Mouse (Mus musculus): ENCODE data around the gene Apeh. TPM values are rescaled to one million over a fixed set of nuclear protein-coding genes. Genes with fewer than 3 reads are reported as not detected.
A peak's percentile ranks its signal among the peaks of the same experiment; 100 is the strongest.
"Not testable (repeated sequence)": the region's sequence is repeated elsewhere in the genome, so short reads cannot be mapped to it uniquely, and the experiment has no call there.

Apeh gene
- total and polyA plus RNA-seq, 3 experiments: 67.5 to 148 (median 119) TPM

DNA sequence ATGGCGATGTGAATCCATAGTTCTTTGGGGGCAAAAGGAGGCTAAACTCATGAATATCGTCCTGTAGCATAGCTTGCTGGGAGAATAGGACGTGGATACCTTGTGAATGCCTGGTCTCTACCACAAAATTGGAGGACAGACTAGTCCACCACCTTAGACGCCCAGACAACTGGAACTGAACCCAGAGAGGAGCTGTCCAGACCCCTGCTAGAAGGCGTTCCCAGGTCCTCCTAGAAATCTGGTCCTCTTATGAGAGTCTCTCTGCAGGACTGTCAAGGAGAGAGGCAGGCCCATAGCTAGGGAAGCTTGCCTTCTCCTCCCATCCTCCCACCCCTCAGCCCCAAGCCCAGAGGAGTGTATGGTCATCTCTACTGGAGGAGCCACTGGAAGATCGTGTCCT lies 43.7 kb upstream of the Apeh start:
- TF ChIP-seq CTCF (IDR thresholded peaks at IDR 0.05; ENCODE audit: low read depth, low read length) (no peak), POLR2AphosphoS5 (IDR thresholded peaks at IDR 0.05; ENCODE audit: insufficient replicate concordance, low read depth, low read length) (no peak), GATA2 (IDR thresholded peaks at IDR 0.05; ENCODE audit: borderline replicate concordance, low read depth, low read length) (no peak), TAL1 (conservative IDR thresholded peaks at IDR 0.05; ENCODE audit: low read depth, low read length) (no peak), GATA1 (IDR thresholded peaks at IDR 0.05; ENCODE audit: borderline replicate concordance, low read length) (no peak)
- Histone ChIP-seq H3K9me3 (replicated peaks) (no peaks in the 10 kb centered on the region; the same call in 1 of the 2 replicates), H3K4me3 (ENCODE audit: low read depth, low read length) (no peak overlapping the region), H3K4me1 (ENCODE audit: insufficient read depth, low read depth, low read length) (peaks cover 37% of the 10 kb centered on the region), H3K27me3 (ENCODE audit: insufficient read depth, low read length) (peaks cover 41% of the 10 kb centered on the region), H3K36me3 (replicated peaks) (no peaks in the 10 kb centered on the region)
- ATAC-seq (ENCODE audit: extremely low read depth, insufficient number of reproducible peaks, low FRiP score, poor library complexity, severe bottlenecking) (no peak), DNase-seq (ENCODE audit: low spot score) (no peak)

DNA sequence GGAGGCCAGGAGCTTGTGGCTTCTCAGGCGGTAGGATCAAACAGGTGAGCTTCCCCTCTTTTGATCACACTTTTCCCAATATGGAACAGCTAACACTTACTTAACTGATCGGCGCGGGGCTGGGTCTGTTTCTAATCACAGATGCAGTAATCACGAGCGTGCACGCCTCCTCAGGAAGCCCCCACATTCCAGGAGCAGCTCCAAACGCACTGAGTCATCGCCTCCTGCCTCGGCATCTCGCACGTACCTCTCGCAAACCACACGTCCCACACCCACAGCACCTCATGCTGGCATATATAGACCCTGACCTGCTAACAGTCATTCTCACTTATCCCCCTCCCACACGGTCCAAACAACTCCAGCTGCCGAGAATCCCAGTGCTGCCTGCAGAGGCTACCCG lies 43.1 kb upstream of the Apeh start:
- H3K4me3 ChIP-seq (ENCODE audit: low read depth, low read length): peak overlapping the region; percentile 46; the same call in 1 of the 2 replicates
- TF ChIP-seq POLR2AphosphoS5 (IDR thresholded peaks at IDR 0.05; ENCODE audit: insufficient replicate concordance, low read depth, low read length) (no peak), TAL1 (conservative IDR thresholded peaks at IDR 0.05; ENCODE audit: low read depth, low read length) (no peak), CTCF (IDR thresholded peaks at IDR 0.05; ENCODE audit: low read depth, low read length) (no peak), GATA2 (IDR thresholded peaks at IDR 0.05; ENCODE audit: borderline replicate concordance, low read depth, low read length) (no peak), GATA1 (IDR thresholded peaks at IDR 0.05; ENCODE audit: borderline replicate concordance, low read length) (no peak)
- ATAC-seq (ENCODE audit: extremely low read depth, insufficient number of reproducible peaks, low FRiP score, poor library complexity, severe bottlenecking) (no peak), DNase-seq (ENCODE audit: low spot score) (no peak)
- peaks cover 40% of the 10 kb centered on the region for H3K4me1 ChIP-seq (ENCODE audit: insufficient read depth, low read depth, low read length)
- H3K9me3 ChIP-seq (replicated peaks): no peaks in the 10 kb centered on the region
- H3K36me3 ChIP-seq (replicated peaks): no peaks in the 10 kb centered on the region
- H3K27me3 ChIP-seq (ENCODE audit: insufficient read depth, low read length): peaks cover 35% of the 10 kb centered on the region

DNA sequence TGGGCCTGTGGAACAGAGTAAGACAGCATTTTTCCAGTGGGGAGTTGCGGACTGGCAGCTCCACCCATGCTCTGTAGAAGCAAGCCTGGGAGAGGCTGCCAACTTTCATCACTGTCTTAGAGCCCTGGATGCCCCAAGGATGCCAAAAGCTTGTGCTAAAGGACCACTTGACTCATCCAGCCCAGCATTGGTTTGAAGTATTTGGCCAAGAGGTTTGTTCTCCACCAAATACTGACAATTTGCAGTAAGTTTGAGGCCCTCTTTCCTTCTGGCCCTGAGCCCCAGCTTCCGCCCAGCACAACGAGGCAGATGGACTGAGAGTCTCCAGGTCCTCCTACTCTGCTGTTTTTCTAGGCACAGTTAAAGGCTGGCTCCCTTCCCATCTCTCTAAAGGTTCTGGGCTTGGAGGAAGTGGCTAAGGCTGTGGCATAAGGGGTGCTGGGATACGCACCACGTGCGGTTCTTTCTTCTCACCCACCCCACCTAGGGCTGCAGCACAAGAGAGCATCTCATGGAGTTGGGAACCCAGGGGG lies 42.6 kb upstream of the Apeh start:
- DNase-seq (ENCODE audit: low spot score): no peak
- Histone ChIP-seq H3K4me1 (ENCODE audit: insufficient read depth, low read depth, low read length) (peaks cover 38% of the 10 kb centered on the region), H3K36me3 (replicated peaks) (no peaks in the 10 kb centered on the region), H3K9me3 (replicated peaks) (no peaks in the 10 kb centered on the region), H3K4me3 (ENCODE audit: low read depth, low read length) (peak overlapping the region; percentile 46; the same call in 1 of the 2 replicates), H3K27me3 (ENCODE audit: insufficient read depth, low read length) (peaks cover 32% of the 10 kb centered on the region)
- no peak for TF ChIP-seq CTCF (IDR thresholded peaks at IDR 0.05; ENCODE audit: low read depth, low read length)
- TF ChIP-seq POLR2AphosphoS5 (IDR thresholded peaks at IDR 0.05; ENCODE audit: insufficient replicate concordance, low read depth, low read length): no peak
- no peak for TF ChIP-seq GATA2 (IDR thresholded peaks at IDR 0.05; ENCODE audit: borderline replicate concordance, low read depth, low read length)
- no peak for TF ChIP-seq GATA1 (IDR thresholded peaks at IDR 0.05; ENCODE audit: borderline replicate concordance, low read length)
- TF ChIP-seq TAL1 (conservative IDR thresholded peaks at IDR 0.05; ENCODE audit: low read depth, low read length): no peak
- ATAC-seq (ENCODE audit: extremely low read depth, insufficient number of reproducible peaks, low FRiP score, poor library complexity, severe bottlenecking): no peak

DNA sequence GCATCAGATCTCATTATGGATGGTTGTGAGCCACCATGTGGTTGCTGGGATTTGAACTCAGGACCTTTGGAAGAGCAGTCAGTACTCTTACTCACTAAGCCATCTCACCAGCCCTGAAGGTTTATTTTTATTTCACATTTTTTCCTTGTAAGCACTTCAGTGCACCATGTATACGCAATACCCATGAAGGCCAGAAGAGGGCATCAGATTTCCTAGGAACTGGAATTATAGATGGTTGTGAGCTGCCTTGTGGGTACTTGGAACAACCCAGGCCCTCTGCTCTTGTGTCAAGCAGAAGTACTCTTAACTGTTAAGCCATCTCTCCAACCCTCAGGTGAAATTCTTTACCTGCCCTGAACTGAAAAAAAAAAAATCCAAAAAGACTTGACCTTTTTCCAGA lies 41.8 kb upstream of the Apeh start:
- ATAC-seq (ENCODE audit: extremely low read depth, insufficient number of reproducible peaks, low FRiP score, poor library complexity, severe bottlenecking): no peak

DNA sequence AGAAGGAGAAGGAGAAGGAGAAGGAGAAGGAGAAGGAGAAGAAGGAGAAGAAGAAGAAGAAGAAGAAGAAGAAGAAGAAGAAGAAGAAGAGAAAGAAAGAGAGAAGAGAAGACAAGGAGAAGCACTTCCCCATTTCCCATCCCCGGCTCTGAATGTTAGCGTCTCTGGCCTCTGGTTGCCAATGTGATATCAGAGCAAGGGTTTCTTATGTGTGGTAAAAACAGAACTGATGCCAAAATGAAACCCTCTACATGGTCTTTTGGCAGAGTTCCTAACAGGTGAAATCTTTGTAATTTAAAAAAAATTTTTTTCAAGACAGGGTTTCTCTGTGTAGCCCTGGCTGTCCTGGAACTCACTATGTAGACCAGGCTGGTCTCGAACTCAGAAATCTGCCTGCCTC lies 41.3 kb upstream of the Apeh start:
- DNase-seq (ENCODE audit: low spot score); H3K9me3 ChIP-seq (replicated peaks); ATAC-seq (ENCODE audit: extremely low read depth, insufficient number of reproducible peaks, low FRiP score, poor library complexity, severe bottlenecking); H3K4me3 ChIP-seq (ENCODE audit: low read depth, low read length); H3K36me3 ChIP-seq (replicated peaks): not testable (repeated sequence)
- peaks cover 42% of the 10 kb centered on the region for H3K4me1 ChIP-seq (ENCODE audit: insufficient read depth, low read depth, low read length)
- H3K27me3 ChIP-seq (ENCODE audit: insufficient read depth, low read length): peaks cover 25% of the 10 kb centered on the region

More for the DNA sequence above, 41.8 kb upstream of the Apeh start:
- no peaks in the 10 kb centered on the region for H3K36me3 ChIP-seq (replicated peaks)
- H3K4me3 ChIP-seq (ENCODE audit: low read depth, low read length): no peak overlapping the region
- H3K4me1 ChIP-seq (ENCODE audit: insufficient read depth, low read depth, low read length): peaks cover 42% of the 10 kb centered on the region
- peak; percentile 66 for TF ChIP-seq CTCF (IDR thresholded peaks at IDR 0.05; ENCODE audit: low read depth, low read length)
- TF ChIP-seq TAL1 (conservative IDR thresholded peaks at IDR 0.05; ENCODE audit: low read depth, low read length): no peak
- no peak for TF ChIP-seq GATA1 (IDR thresholded peaks at IDR 0.05; ENCODE audit: borderline replicate concordance, low read length)
- no peaks in the 10 kb centered on the region for H3K9me3 ChIP-seq (replicated peaks)
- no peak for DNase-seq (ENCODE audit: low spot score)
- peaks cover 27% of the 10 kb centered on the region for H3K27me3 ChIP-seq (ENCODE audit: insufficient read depth, low read length)

DNA sequence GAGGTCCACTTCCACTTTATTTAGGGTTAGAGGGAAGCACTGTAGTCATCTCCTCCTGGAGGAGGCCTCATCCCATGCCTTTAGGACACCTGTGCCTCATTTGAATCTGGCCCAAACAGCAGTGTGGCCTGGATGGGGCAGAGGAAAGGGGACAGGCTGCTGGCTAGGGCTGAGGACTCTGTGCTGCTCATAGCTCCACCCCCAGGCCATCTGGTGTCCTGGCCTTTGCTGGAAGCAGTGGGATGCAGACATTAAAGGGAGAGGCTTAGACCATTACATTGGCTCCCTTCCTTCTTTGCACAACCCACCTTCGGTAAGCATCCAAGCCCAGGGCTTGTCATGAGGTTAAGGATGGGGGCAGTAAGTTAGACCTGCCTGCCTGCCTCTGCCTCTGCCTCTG lies 39.1 kb upstream of the Apeh start:
- H3K36me3 ChIP-seq (replicated peaks): no peaks in the 10 kb centered on the region
- H3K9me3 ChIP-seq (replicated peaks): no peaks in the 10 kb centered on the region
- ATAC-seq (ENCODE audit: extremely low read depth, insufficient number of reproducible peaks, low FRiP score, poor library complexity, severe bottlenecking): 0 out of 2 replicates have a peak, but pooled peaks have one; percentile 4
- H3K4me3 ChIP-seq (ENCODE audit: low read depth, low read length): peak overlapping the region; percentile 30; the same call in 1 of the 2 replicates
- no peak for DNase-seq (ENCODE audit: low spot score)
- peaks cover 33% of the 10 kb centered on the region for H3K27me3 ChIP-seq (ENCODE audit: insufficient read depth, low read length)
- no peak for TF ChIP-seq POLR2AphosphoS5 (IDR thresholded peaks at IDR 0.05; ENCODE audit: insufficient replicate concordance, low read depth, low read length)
- TF ChIP-seq GATA2 (IDR thresholded peaks at IDR 0.05; ENCODE audit: borderline replicate concordance, low read depth, low read length): no peak
- TF ChIP-seq TAL1 (conservative IDR thresholded peaks at IDR 0.05; ENCODE audit: low read depth, low read length): no peak
- no peak for TF ChIP-seq GATA1 (IDR thresholded peaks at IDR 0.05; ENCODE audit: borderline replicate concordance, low read length)
- TF ChIP-seq CTCF (IDR thresholded peaks at IDR 0.05; ENCODE audit: low read depth, low read length): no peak
- peaks cover 49% of the 10 kb centered on the region for H3K4me1 ChIP-seq (ENCODE audit: insufficient read depth, low read depth, low read length)

DNA sequence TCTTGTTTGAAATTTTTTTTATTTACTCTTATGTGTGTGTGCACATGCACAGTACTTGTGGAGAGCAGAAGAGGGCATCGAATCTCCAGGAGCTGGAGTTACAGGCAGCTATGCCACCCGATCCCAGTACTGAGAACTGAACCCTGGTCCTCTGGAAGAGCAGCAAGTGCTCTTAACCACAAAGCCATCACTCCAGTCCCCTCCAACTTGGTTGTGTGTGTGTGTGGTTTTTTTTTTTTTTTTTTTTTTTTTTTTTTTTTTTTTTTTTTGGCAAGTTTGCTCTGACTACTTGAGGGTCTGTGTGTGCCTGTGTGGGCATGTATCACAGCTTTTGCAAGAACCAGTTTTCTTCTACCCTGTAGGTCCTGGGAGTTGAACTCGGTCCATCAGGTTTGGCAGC lies 38.0 kb upstream of the Apeh start:
- peaks cover 36% of the 10 kb centered on the region for H3K27me3 ChIP-seq (ENCODE audit: insufficient read depth, low read length)
- TF ChIP-seq CTCF (IDR thresholded peaks at IDR 0.05; ENCODE audit: low read depth, low read length): no peak
- no peak for TF ChIP-seq GATA1 (IDR thresholded peaks at IDR 0.05; ENCODE audit: borderline replicate concordance, low read length)
- TF ChIP-seq TAL1 (conservative IDR thresholded peaks at IDR 0.05; ENCODE audit: low read depth, low read length): no peak
- no peak overlapping the region for H3K4me3 ChIP-seq (ENCODE audit: low read depth, low read length)
- no peak for ATAC-seq (ENCODE audit: extremely low read depth, insufficient number of reproducible peaks, low FRiP score, poor library complexity, severe bottlenecking)
- peaks cover 42% of the 10 kb centered on the region for H3K4me1 ChIP-seq (ENCODE audit: insufficient read depth, low read depth, low read length)
- no peak for DNase-seq (ENCODE audit: low spot score)
- no peaks in the 10 kb centered on the region for H3K9me3 ChIP-seq (replicated peaks)
- H3K36me3 ChIP-seq (replicated peaks): no peaks in the 10 kb centered on the region

Measured in G1E (cell line).